Mouse (Mus musculus) lung, postnatal 25 days (tissue): ENCODE results near the gene Nt5dc3.

Experiments used
- DNase-seq: peaks from one replicate; pipeline ENCODE4 v3.0.0; 2022; ENCODE audit warnings: low spot score

The Nt5dc3 gene

GRCm38 (mm10) chr10:86815133-86815532 lies 36.3 kb downstream of the Nt5dc3 start:
- no peak for DNase-seq

- no peak for DNase-seq
These were observed 40.9 kb downstream of the Nt5dc3 start for GRCm38 (mm10) chr10:86819649-86820165.

GRCm38 (mm10) chr10:86821014-86821413 lies 42.2 kb downstream of the Nt5dc3 start:
- no peak for DNase-seq

DNA sequence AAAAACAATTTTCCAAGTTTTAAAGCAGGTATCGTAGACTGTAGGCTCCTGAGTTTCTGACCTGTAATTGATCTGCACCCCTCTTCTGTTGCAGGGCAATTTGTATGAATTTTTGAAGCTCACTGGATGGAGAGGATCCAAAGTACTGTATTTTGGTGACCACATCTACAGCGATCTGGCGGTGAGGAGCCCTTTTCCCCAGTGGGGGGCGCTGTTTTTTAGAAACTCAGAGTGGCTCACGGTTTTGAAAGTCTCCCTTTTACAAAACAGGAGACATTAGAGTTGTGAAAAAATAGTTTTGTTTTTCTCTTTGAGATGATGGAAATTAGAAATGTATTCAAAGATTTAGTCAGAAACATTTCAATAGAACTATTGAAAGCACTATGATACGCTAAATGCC lies 45.3 kb downstream of the Nt5dc3 start:
- DNase-seq, result no peak

DNA sequence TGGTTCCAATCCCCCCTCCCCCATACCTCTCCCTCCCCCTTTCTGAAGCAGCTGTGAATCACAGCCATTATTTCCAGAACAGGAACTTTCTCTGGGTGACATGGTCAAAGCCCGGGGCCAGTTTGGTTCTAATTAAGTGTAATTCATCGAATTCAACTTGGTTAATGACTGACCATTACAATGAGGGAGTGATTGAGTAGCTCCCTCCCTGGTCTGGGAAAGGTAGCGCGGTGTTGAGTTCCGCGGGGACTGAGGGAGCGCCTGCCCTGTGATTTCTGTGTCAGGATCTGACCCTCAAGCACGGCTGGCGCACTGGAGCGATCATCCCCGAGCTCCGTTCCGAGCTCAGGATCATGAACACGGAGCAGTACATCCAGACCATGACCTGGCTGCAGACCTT lies 46.1 kb downstream of the Nt5dc3 start:
- DNase-seq, result no peak

- DNase-seq, result peak; percentile 87
These were observed 47.2 kb downstream of the Nt5dc3 start for GRCm38 (mm10) chr10:86825871-86826522.

DNA sequence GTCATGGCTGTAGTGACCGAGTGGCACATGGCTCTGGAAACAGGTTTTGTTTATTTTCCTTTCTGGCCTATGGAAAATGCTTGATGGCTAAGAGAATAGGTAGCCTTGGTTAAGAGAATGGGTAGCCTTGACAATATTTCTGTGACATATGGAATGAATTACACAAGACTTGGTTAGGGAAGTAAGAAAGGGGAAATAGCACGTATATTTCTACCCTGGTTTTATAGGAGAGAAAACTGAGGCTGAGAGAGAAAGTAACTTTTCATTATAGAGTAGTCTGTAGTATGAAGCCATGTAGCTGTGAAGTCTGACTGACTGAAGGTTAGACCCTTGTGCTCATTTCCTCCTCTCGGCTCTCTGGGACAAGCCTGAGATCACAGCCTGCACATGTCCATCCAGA lies 48.1 kb downstream of the Nt5dc3 start:
- no peak for DNase-seq

GRCm38 (mm10) chr10:86828221-86829135 lies 49.7 kb downstream of the Nt5dc3 start:
- DNase-seq, result no peak

DNA sequence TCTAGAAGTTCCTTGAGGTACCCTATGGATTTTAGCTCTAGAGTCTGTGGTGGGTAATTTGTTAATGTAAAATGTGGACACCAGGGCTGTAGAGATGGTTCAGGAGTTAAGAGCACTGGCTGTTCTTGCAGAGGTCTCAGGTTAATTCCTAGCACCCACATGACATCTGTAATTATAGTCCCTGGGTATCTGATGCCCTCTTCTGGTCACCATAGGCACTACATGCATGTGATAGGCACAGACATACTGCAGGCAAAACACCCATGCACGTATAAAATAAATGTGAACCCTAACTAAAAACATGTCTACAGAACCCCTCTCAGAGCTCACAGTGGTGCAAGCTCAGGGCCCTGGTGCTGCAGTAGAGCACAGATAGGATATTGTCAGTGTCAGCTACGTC lies 50.7 kb downstream of the Nt5dc3 start:
- DNase-seq, result no peak

GRCm38 (mm10) chr10:86836784-86837183 lies 58.0 kb downstream of the Nt5dc3 start:
- peak; percentile 58 for DNase-seq

DNA sequence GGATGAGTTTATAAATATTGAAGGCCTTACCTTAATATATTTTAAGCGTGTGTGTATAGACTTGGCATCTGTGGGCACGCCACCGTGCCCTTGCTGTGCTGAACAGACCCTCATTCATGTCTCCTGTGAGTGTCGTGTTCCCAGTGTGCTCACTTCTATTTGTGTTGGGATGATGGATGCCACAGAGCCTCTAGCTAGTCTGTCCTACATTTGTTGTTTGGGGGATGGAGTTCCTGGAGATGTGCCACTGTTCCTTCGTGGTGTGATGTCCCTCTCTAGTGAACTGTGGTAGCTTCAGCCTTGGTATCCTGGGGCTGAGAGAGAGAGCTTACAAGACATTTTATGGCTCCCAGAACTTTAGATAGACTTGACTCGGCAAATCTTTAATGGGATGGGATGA lies 60.0 kb downstream of the Nt5dc3 start:
- DNase-seq, result no peak

DNA sequence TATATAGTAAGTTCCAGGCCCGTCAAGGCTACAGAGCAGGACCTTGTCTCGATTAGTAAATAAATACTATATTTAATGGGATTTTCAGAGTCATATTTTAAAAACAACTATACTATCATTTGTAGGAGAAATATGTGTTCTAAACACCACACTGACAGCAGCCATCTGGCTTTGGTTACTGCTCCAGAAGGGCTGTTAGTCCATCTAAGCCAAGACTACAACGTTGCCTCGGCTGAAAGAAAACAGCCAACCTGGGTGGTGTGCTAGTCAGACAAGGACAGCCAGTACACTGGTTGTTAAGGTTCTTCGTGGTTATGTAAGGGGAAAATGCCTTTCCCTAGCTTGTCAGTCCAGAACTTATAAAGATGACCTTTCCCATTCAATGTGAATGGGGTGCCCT lies 63.9 kb downstream of the Nt5dc3 start:
- DNase-seq, result no peak

GRCm38 (mm10) chr10:86846926-86847467 lies 68.2 kb downstream of the Nt5dc3 start:
- DNase-seq, result no peak

DNA sequence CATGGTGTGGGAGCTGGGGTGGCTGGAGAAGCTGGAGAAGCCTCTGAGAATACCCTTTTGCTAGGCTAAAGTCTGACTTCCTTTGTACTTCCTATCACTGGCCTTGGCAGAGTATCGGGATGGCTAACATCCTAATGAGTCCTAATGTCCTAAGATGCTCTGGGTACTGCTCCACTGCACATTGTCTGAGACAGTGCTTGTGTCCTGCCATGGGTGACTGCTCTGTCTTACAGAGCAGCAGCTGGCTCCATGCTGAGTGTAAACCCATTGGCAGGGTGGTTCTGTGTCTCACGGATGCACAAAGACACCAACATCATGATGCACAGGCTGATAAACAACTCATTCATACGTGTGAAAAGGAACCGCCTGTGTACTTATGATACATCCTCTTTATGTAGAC lies 70.3 kb downstream of the Nt5dc3 start:
- no peak for DNase-seq

- DNase-seq, result no peak
These were observed 70.7 kb downstream of the Nt5dc3 start for GRCm38 (mm10) chr10:86849508-86849907.

GRCm38 (mm10) chr10:86852160-86852559 lies 73.4 kb downstream of the Nt5dc3 start:
- DNase-seq, result no peak

DNA sequence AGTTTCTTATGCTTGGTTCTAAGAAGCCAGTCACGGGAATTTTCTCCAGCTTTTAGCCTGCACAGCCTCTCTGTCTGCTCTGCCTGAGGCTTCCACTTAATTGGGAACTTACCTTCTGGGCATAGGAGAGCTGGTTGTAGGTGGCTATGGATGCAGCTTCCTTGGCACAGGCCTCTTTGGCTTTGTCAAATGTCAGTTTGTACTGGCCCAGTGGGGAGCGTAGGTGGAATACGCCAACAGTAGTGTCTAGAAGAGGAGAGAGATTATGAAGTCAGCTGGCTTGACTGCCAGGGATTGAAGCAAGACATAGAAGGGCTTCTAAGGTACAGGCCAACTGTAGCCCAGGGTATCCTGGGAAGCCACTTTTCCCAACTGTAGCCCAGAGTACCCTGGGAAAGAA lies 74.6 kb downstream of the Nt5dc3 start:
- no peak for DNase-seq

DNA sequence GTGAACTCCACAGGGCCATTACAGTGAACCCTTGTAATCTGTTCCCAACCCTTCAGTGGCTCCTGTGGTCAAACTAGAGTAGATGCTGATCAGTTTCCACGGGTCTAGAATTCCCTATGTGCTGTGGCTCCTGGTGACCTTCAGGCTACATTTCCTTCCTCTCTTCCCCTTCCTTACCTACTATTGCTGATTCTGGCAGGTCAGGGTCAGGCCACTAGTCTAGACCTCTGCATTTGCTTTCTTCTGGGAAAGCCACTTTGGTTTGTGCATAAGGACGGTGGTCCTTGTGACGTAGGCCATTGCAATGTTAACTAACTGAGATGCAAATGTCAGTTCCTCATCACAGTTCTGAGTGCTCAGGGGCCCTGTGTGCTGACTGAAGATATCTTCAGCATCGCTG lies 81.6 kb downstream of the Nt5dc3 start:
- no peak for DNase-seq

- no peak for DNase-seq
These were observed 83.7 kb downstream of the Nt5dc3 start for GRCm38 (mm10) chr10:86862496-86862895.

DNA sequence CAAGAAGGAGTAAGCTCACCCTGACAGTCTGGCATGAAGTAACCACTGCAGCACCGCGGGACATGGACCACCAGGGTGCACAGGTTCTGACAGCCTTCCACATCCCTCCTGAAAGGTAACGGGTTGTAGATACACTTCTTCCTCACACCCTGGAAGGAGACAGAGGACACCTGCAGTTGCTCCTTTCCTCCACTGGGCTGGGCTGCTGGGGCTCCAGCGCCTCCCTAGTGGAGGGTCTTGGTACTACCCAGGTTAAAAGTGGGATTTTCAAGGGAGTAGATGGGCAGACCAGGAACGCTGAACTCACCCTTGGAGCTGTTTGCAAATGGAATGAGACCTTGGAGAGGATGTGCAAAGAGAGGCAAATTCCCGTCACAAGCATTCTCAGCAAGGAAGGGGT lies 84.6 kb downstream of the Nt5dc3 start:
- DNase-seq, result no peak

DNA sequence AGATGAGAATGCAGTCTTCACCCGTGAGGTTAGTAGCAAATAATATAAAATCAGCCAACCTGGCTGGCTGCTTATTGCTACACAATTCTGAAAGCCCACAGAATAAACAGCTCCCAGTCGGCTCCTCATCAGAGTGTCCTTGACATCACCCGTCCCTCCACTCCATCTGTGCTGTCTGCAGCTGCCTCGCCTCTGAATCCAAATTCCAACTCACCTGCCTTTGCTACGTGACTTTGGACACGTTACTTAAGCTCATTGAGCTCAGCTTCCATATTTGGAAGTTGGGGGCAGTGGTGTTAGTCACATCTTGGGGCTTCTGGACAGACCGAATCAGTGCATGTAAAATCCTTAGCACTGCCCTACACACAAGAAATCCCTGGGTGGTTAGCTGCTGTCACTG lies 93.3 kb downstream of the Nt5dc3 start:
- no peak for DNase-seq

GRCm38 (mm10) chr10:86872591-86872990 lies 93.8 kb downstream of the Nt5dc3 start:
- no peak for DNase-seq

GRCm38 (mm10) chr10:86878721-86879120 lies 99.9 kb downstream of the Nt5dc3 start:
- DNase-seq, result no peak
